Mouse (Mus musculus): ENCODE data around the gene Emd. TPM values are rescaled to one million over a fixed set of nuclear protein-coding genes. Genes with fewer than 3 reads are reported as not detected.

The Emd gene
- polyA plus RNA-seq, 1 experiment from 2014 or later = 29.3 TPM

- Histone ChIP-seq H3K9ac (replicated peaks; ENCODE audit: low read length) (peak overlapping the region; percentile 54), H3K27ac (replicated peaks; ENCODE audit: low read depth, low read length) (no peak overlapping the region), H3K36me3 (replicated peaks; ENCODE audit: control insufficient read depth, insufficient read depth, low read depth, low read length) (no peaks in the 10 kb centered on the region), H3K9me3 (replicated peaks; ENCODE audit: control insufficient read depth, low read length) (no peaks in the 10 kb centered on the region), H3K4me2 (ENCODE audit: low read depth, low read length) (peak overlapping the region; percentile 60), H3K27me3 (ENCODE audit: control insufficient read depth, insufficient read depth, low read length) (no peaks in the 10 kb centered on the region), H3K4me3 (ENCODE audit: low read depth, low read length) (peak overlapping the region; percentile 57), H3K4me1 (ENCODE audit: control insufficient read depth, insufficient read depth, low read length) (no peaks in the 10 kb centered on the region)
- ATAC-seq (replicated peaks; ENCODE audit: insufficient number of reproducible peaks, low FRiP score, low TSS enrichment, low read depth) (no peak), DNase-seq (ENCODE audit: low spot score) (no peak)
- 12% methylated on average over 14 of the region's 14 CpGs for WGBS
These were observed 26.7 kb downstream of the Emd start for GRCm38 (mm10) chrX:74281041-74281731.

- DNase-seq (ENCODE audit: low spot score) = peak; percentile 71
- Histone ChIP-seq H3K27me3 (ENCODE audit: control insufficient read depth, insufficient read depth, low read length) (no peaks in the 10 kb centered on the region), H3K4me1 (ENCODE audit: control insufficient read depth, insufficient read depth, low read length) (no peaks in the 10 kb centered on the region), H3K9ac (replicated peaks; ENCODE audit: low read length) (peak within 1 kb of the TSS; percentile 70), H3K9me3 (replicated peaks; ENCODE audit: control insufficient read depth, low read length) (no peaks in the 10 kb centered on the region), H3K4me2 (ENCODE audit: low read depth, low read length) (peak within 1 kb of the TSS; percentile 60), H3K36me3 (replicated peaks; ENCODE audit: control insufficient read depth, insufficient read depth, low read depth, low read length) (no peaks in the 10 kb centered on the region), H3K27ac (replicated peaks; ENCODE audit: low read depth, low read length) (no peak within 1 kb of the TSS; the same call in none of the 2 replicates), H3K4me3 (ENCODE audit: low read depth, low read length) (peak within 1 kb of the TSS; percentile 57)
- WGBS = 13% methylated on average over 16 of the region's 16 CpGs
- ATAC-seq (replicated peaks; ENCODE audit: insufficient number of reproducible peaks, low FRiP score, low TSS enrichment, low read depth) = peak; percentile 88
These were observed 27.4 kb downstream of the Emd start, which contains the start of the genes Taz and Dnase1l1 for GRCm38 (mm10) chrX:74281732-74282394. Gene Taz, plus strand, starts transcription at chrX:74281912. Gene Dnase1l1, minus strand, starts transcription at chrX:74282337.

GRCm38 (mm10) chrX:74282395-74283091, 28.1 kb downstream of the Emd start:
- H3K4me1 ChIP-seq (ENCODE audit: control insufficient read depth, insufficient read depth, low read length) = no peaks in the 10 kb centered on the region
- no peak overlapping the region; the same call in 1 of the 2 replicates for H3K27ac ChIP-seq (replicated peaks; ENCODE audit: low read depth, low read length)
- H3K4me3 ChIP-seq (ENCODE audit: low read depth, low read length) = peak overlapping the region; percentile 57
- DNase-seq (ENCODE audit: low spot score) (peak; percentile 88), ATAC-seq (replicated peaks; ENCODE audit: insufficient number of reproducible peaks, low FRiP score, low TSS enrichment, low read depth) (peak; percentile 77)
- peak overlapping the region; percentile 60 for H3K4me2 ChIP-seq (ENCODE audit: low read depth, low read length)
- H3K9me3 ChIP-seq (replicated peaks; ENCODE audit: control insufficient read depth, low read length) = no peaks in the 10 kb centered on the region
- H3K36me3 ChIP-seq (replicated peaks; ENCODE audit: control insufficient read depth, insufficient read depth, low read depth, low read length) = no peaks in the 10 kb centered on the region
- H3K27me3 ChIP-seq (ENCODE audit: control insufficient read depth, insufficient read depth, low read length) = no peaks in the 10 kb centered on the region
- H3K9ac ChIP-seq (replicated peaks; ENCODE audit: low read length) = peak overlapping the region; percentile 70
- 22% methylated on average over 35 of the region's 39 CpGs for WGBS

- H3K27me3 ChIP-seq (ENCODE audit: control insufficient read depth, insufficient read depth, low read length) = no peaks in the 10 kb centered on the region
- 41% methylated on average over 5 of the region's 5 CpGs for WGBS
- no peaks in the 10 kb centered on the region for H3K9me3 ChIP-seq (replicated peaks; ENCODE audit: control insufficient read depth, low read length)
- H3K4me3 ChIP-seq (ENCODE audit: low read depth, low read length) = peak overlapping the region; percentile 57
- no peak overlapping the region for H3K27ac ChIP-seq (replicated peaks; ENCODE audit: low read depth, low read length)
- no peaks in the 10 kb centered on the region for H3K4me1 ChIP-seq (ENCODE audit: control insufficient read depth, insufficient read depth, low read length)
- DNase-seq (ENCODE audit: low spot score) = no peak
- H3K9ac ChIP-seq (replicated peaks; ENCODE audit: low read length) = peak overlapping the region; percentile 70
- peak; percentile 16; the same call in 1 of the 2 replicates for ATAC-seq (replicated peaks; ENCODE audit: insufficient number of reproducible peaks, low FRiP score, low TSS enrichment, low read depth)
- peak overlapping the region; percentile 60 for H3K4me2 ChIP-seq (ENCODE audit: low read depth, low read length)
- no peaks in the 10 kb centered on the region for H3K36me3 ChIP-seq (replicated peaks; ENCODE audit: control insufficient read depth, insufficient read depth, low read depth, low read length)
These were observed 28.6 kb downstream of the Emd start for GRCm38 (mm10) chrX:74283092-74283437.

- Histone ChIP-seq H3K27ac (replicated peaks; ENCODE audit: low read depth, low read length) (no peak overlapping the region), H3K9me3 (replicated peaks; ENCODE audit: control insufficient read depth, low read length) (no peaks in the 10 kb centered on the region), H3K4me2 (ENCODE audit: low read depth, low read length) (no peak overlapping the region), H3K27me3 (ENCODE audit: control insufficient read depth, insufficient read depth, low read length) (no peaks in the 10 kb centered on the region), H3K4me1 (ENCODE audit: control insufficient read depth, insufficient read depth, low read length) (no peaks in the 10 kb centered on the region), H3K36me3 (replicated peaks; ENCODE audit: control insufficient read depth, insufficient read depth, low read depth, low read length) (no peaks in the 10 kb centered on the region; the same call in 1 of the 2 replicates), H3K9ac (replicated peaks; ENCODE audit: low read length) (no peak overlapping the region), H3K4me3 (ENCODE audit: low read depth, low read length) (no peak overlapping the region)
- ATAC-seq (replicated peaks; ENCODE audit: insufficient number of reproducible peaks, low FRiP score, low TSS enrichment, low read depth) = no peak
- no peak for DNase-seq (ENCODE audit: low spot score)
- 75% methylated on average over 4 of the region's 4 CpGs for WGBS
These were observed 38.9 kb downstream of the Emd start for GRCm38 (mm10) chrX:74293431-74293830.

GRCm38 (mm10) chrX:74296538-74297448, 42.3 kb downstream of the Emd start, which contains the start of gene Atp6ap1:
Gene Atp6ap1, plus strand, starts transcription at chrX:74297097.
- Histone ChIP-seq H3K27me3 (ENCODE audit: control insufficient read depth, insufficient read depth, low read length) (no peaks in the 10 kb centered on the region), H3K4me3 (ENCODE audit: low read depth, low read length) (peak within 1 kb of the TSS; percentile 58), H3K4me2 (ENCODE audit: low read depth, low read length) (peak within 1 kb of the TSS; percentile 52), H3K4me1 (ENCODE audit: control insufficient read depth, insufficient read depth, low read length) (no peaks in the 10 kb centered on the region), H3K9ac (replicated peaks; ENCODE audit: low read length) (peak within 1 kb of the TSS; percentile 73), H3K36me3 (replicated peaks; ENCODE audit: control insufficient read depth, insufficient read depth, low read depth, low read length) (no peaks in the 10 kb centered on the region), H3K27ac (replicated peaks; ENCODE audit: low read depth, low read length) (no peak within 1 kb of the TSS), H3K9me3 (replicated peaks; ENCODE audit: control insufficient read depth, low read length) (no peaks in the 10 kb centered on the region)
- peak; percentile 98 for ATAC-seq (replicated peaks; ENCODE audit: insufficient number of reproducible peaks, low FRiP score, low TSS enrichment, low read depth)
- DNase-seq (ENCODE audit: low spot score) = peak; percentile 93
- 18% methylated on average over 37 of the region's 37 CpGs for WGBS

GRCm38 (mm10) chrX:74298348-74298747, 43.9 kb downstream of the Emd start:
- no peak overlapping the region for H3K27ac ChIP-seq (replicated peaks; ENCODE audit: low read depth, low read length)
- no peaks in the 10 kb centered on the region for H3K27me3 ChIP-seq (ENCODE audit: control insufficient read depth, insufficient read depth, low read length)
- WGBS = 88% methylated on average over 1 of the region's 1 CpGs
- no peak overlapping the region for H3K4me3 ChIP-seq (ENCODE audit: low read depth, low read length)
- H3K36me3 ChIP-seq (replicated peaks; ENCODE audit: control insufficient read depth, insufficient read depth, low read depth, low read length) = no peaks in the 10 kb centered on the region
- no peak for DNase-seq (ENCODE audit: low spot score)
- no peak overlapping the region for H3K9ac ChIP-seq (replicated peaks; ENCODE audit: low read length)
- no peak for ATAC-seq (replicated peaks; ENCODE audit: insufficient number of reproducible peaks, low FRiP score, low TSS enrichment, low read depth)
- no peak overlapping the region for H3K4me2 ChIP-seq (ENCODE audit: low read depth, low read length)
- no peaks in the 10 kb centered on the region for H3K9me3 ChIP-seq (replicated peaks; ENCODE audit: control insufficient read depth, low read length)
- H3K4me1 ChIP-seq (ENCODE audit: control insufficient read depth, insufficient read depth, low read length) = no peaks in the 10 kb centered on the region
